Mouse (Mus musculus) liver, adult 2 months (tissue): ENCODE measurements around the gene Atf4. TPM values are rescaled to one million over a fixed set of nuclear protein-coding genes. Genes with fewer than 3 reads are reported as not detected.

ENCODE experiments used
- DNase-seq: peaks from one replicate; pipeline ENCODE4 v3.0.0-alpha.2; 2011; ENCODE audit warnings: low read depth, low spot score; ENCODE audit errors: extremely low read depth
- H3K27ac ChIP-seq: fragments of 200-500 bp; replicated peaks from 2 replicates; pipeline ENCODE4 v1.5.1; 2012; ENCODE audit warnings: low read depth, mild to moderate bottlenecking, control low read depth, inconsistent platforms, low read length; ENCODE audit not compliant: insufficient read depth
- H3K27me3 ChIP-seq: fragments of 200-500 bp; 2 replicates; pipeline ENCODE4 v1.6.1; 2012; ENCODE audit warnings: mild to moderate bottlenecking, moderate library complexity, low read length, inconsistent platforms; ENCODE audit not compliant: control insufficient read depth, insufficient read depth
- H3K36me3 ChIP-seq: fragments of 200-500 bp; 2 replicates; pipeline ENCODE4 v1.6.1; 2012; ENCODE audit warnings: low read length, inconsistent platforms; ENCODE audit not compliant: control insufficient read depth, insufficient read depth
- H3K4me1 ChIP-seq: fragments of 200-500 bp; 2 replicates; pipeline ENCODE4 v1.6.1; 2011; ENCODE audit warnings: low read length; ENCODE audit not compliant: control insufficient read depth, insufficient read depth
- H3K4me3 ChIP-seq: fragments of 200-500 bp; 2 replicates; pipeline ENCODE4 v1.5.1; 2011; ENCODE audit warnings: low read depth, mild to moderate bottlenecking, control low read depth, low read length, moderate library complexity; ENCODE audit not compliant: insufficient read depth
- H3K79me2 ChIP-seq: fragments of 200-500 bp; 2 replicates; pipeline ENCODE4 v1.6.1; 2012; ENCODE audit warnings: inconsistent platforms, mild to moderate bottlenecking, low read length, moderate library complexity; ENCODE audit not compliant: control insufficient read depth, insufficient read depth
- H3K9ac ChIP-seq: fragments of 200-500 bp; 2 replicates; pipeline ENCODE4 v1.6.1; 2012; ENCODE audit warnings: low read depth, mild to moderate bottlenecking, control low read depth, inconsistent platforms, low read length
- CTCF ChIP-seq: fragments of 200-500 bp; IDR thresholded peaks from 2 replicates; pipeline ENCODE4 v1.5.1; 2011; ENCODE audit warnings: low read depth, low read length, control low read depth
- POLR2A ChIP-seq: fragments of 200-500 bp; IDR thresholded peaks from 2 replicates; pipeline ENCODE4 v1.6.1; 2011; ENCODE audit warnings: low read length, control low read depth; ENCODE audit not compliant: insufficient read depth; ENCODE audit errors: extremely low read depth
- WGBS: fragments of 180-500 bp; shearing (Covaris S2); methylation state at CpG from one replicate; pipeline ENCODE4 v1.1.7; 2018; 5-methylcytosine and 5-hydroxymethylcytosine counted together
- polyA plus RNA-seq: library from polyadenylated mRNA; depleted of rRNA; stranded (reverse); fragments of >200 nt; gene quantifications from 2 replicates; pipeline ENCODE4 v1.2.3, GENCODE M21; 2012
- total RNA-seq: library from RNA; depleted of rRNA; stranded (reverse); fragments of >200 nt; gene quantifications from 2 replicates; pipeline ENCODE4 v1.2.3, GENCODE M21; 2014

Atf4 gene
- total and polyA plus RNA-seq, 2 experiments = 50.0 to 130 TPM

- H3K27ac ChIP-seq = no peak overlapping the region
- no peaks in the 10 kb centered on the region for H3K36me3 ChIP-seq
- H3K79me2 ChIP-seq = no peaks in the 10 kb centered on the region
- H3K4me3 ChIP-seq = no peak overlapping the region
- 0 out of 2 replicates have a peak, but pooled peaks cover 2% of the 10 kb centered on the region for H3K27me3 ChIP-seq
- no peak overlapping the region for H3K9ac ChIP-seq
- 20% methylated on average over 6 of the region's 6 CpGs for WGBS
- no peak for TF ChIP-seq POLR2A
- peak; percentile 82 for TF ChIP-seq CTCF
- DNase-seq = peak; percentile 26
- H3K4me1 ChIP-seq = no peaks in the 10 kb centered on the region
Observed at GRCm38 (mm10) chr15:80280646-80281045, 25.7 kb downstream of the Atf4 start.

- no peaks in the 10 kb centered on the region for H3K79me2 ChIP-seq
- no peak within 1 kb of the TSS for H3K4me3 ChIP-seq
- H3K27ac ChIP-seq = no peak within 1 kb of the TSS
- H3K9ac ChIP-seq = no peak within 1 kb of the TSS
- H3K36me3 ChIP-seq = no peaks in the 10 kb centered on the region
- H3K4me1 ChIP-seq = no peaks in the 10 kb centered on the region
- peaks cover 9% of the 10 kb centered on the region; the same call in 1 of the 2 replicates for H3K27me3 ChIP-seq
- WGBS = 4% methylated on average over 49 of the region's 50 CpGs
- no peak for DNase-seq
- TF ChIP-seq CTCF (no peak), POLR2A (no peak)
Observed at GRCm38 (mm10) chr15:80286851-80287415, 31.9 kb downstream of the Atf4 start, which contains the start of gene Cacna1i. Cacna1i (plus strand) TSS chr15:80287238.

GRCm38 (mm10) chr15:80288036-80288435 is 33.1 kb downstream of the Atf4 start:
- no peak for DNase-seq
- no peaks in the 10 kb centered on the region for H3K4me1 ChIP-seq
- peaks cover 9% of the 10 kb centered on the region; the same call in 1 of the 2 replicates for H3K27me3 ChIP-seq
- H3K27ac ChIP-seq = no peak overlapping the region
- H3K4me3 ChIP-seq = no peak overlapping the region
- H3K79me2 ChIP-seq = no peaks in the 10 kb centered on the region
- WGBS = 8% methylated on average over 23 of the region's 23 CpGs
- TF ChIP-seq CTCF = no peak
- no peak overlapping the region for H3K9ac ChIP-seq
- H3K36me3 ChIP-seq = no peaks in the 10 kb centered on the region

- WGBS = 14% methylated on average over 10 of the region's 10 CpGs
- peak; percentile 70 for TF ChIP-seq CTCF
- no peak for TF ChIP-seq POLR2A
- Histone ChIP-seq H3K36me3 (no peaks in the 10 kb centered on the region), H3K27me3 (peaks cover 9% of the 10 kb centered on the region; the same call in 1 of the 2 replicates), H3K4me3 (no peak overlapping the region), H3K79me2 (no peaks in the 10 kb centered on the region), H3K4me1 (no peaks in the 10 kb centered on the region), H3K27ac (no peak overlapping the region), H3K9ac (no peak overlapping the region)
- peak; percentile 45 for DNase-seq
Observed at GRCm38 (mm10) chr15:80289436-80289835, 34.5 kb downstream of the Atf4 start.

GRCm38 (mm10) chr15:80297146-80297545 is 42.2 kb downstream of the Atf4 start:
- H3K9ac ChIP-seq = no peak overlapping the region
- no peaks in the 10 kb centered on the region for H3K4me1 ChIP-seq
- no peak for DNase-seq
- no peaks in the 10 kb centered on the region for H3K79me2 ChIP-seq
- no peaks in the 10 kb centered on the region for H3K36me3 ChIP-seq
- H3K27ac ChIP-seq = no peak overlapping the region
- WGBS = 100% methylated on average over 1 of the region's 1 CpGs
- TF ChIP-seq POLR2A = no peak
- H3K27me3 ChIP-seq = no peaks in the 10 kb centered on the region
- H3K4me3 ChIP-seq = no peak overlapping the region

- Histone ChIP-seq H3K4me1 (no peaks in the 10 kb centered on the region), H3K27me3 (no peaks in the 10 kb centered on the region), H3K4me3 (no peak overlapping the region), H3K9ac (no peak overlapping the region), H3K79me2 (no peaks in the 10 kb centered on the region), H3K36me3 (no peaks in the 10 kb centered on the region), H3K27ac (no peak overlapping the region)
- 77% methylated on average over 14 of the region's 14 CpGs for whole genome bisulfite sequencing
- DNase-seq = no peak
- TF ChIP-seq CTCF (no peak), POLR2A (no peak)
Observed at GRCm38 (mm10) chr15:80303779-80304178, 48.8 kb downstream of the Atf4 start.
